Mouse (Mus musculus): ENCODE data around the gene Ppp3ca.

DNA sequence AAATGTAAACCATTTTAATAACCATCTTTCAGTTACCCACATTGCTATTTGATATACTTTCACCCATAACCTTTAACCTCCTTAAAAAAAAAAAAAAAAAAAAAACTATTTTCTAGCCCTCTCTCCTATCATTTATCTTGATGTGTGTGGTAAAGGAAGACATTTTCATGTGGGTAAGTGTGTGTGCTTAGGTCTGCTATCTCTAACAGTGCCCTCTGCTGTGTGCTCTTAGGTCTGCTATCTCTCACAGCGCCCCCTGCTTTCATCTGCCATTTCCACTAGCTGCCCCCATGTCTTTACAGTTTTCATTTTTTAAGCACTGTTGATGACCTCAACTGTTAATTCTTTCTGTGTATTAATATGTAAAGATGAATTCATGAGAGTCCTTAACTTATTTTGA lies 235.7 kb downstream of the Ppp3ca start:
- TF ChIP-seq CTCF (IDR thresholded peaks at IDR 0.05; ENCODE audit: low read depth, low read length) (no peak), POLR2A (IDR thresholded peaks at IDR 0.05; ENCODE audit: borderline replicate concordance, low read depth, low read length) (no peak)

Data from bone marrow macrophage, adult 2 months (primary cell).